Mouse (Mus musculus) kidney, embryonic 15.5 days (tissue): ENCODE data around the gene Slc35a5. TPM values are rescaled to one million over a fixed set of nuclear protein-coding genes. Genes with fewer than 3 reads are reported as not detected.

Experiments
- polyA plus RNA-seq: library from polyadenylated mRNA; unstranded; fragments of >200 nt; fragmentation: Nextera tagmentation; extraction: Ambion mirVana; gene quantifications from 2 replicates; pipeline ENCODE4 v1.2.1, GENCODE M21; 2015

The Slc35a5 gene
- polyA plus RNA-seq, 1 experiment from 2014 or later, result 21.3 TPM

Other genes starting within 250 kb of the Slc35a5 start
- gene Cd200r3, start 215.0 kb downstream of the Slc35a5 start, polyA plus RNA-seq, result 0.22 and 0.29 TPM in 2 replicates
- 102 and 118 TPM in 2 replicates for gene Ccdc80, start 65.3 kb downstream of the Slc35a5 start, polyA plus RNA-seq
- gene Atg3, start 79 bp upstream of the Slc35a5 start, polyA plus RNA-seq, result 32.8 and 33.9 TPM in 2 replicates
- gene Btla, start 65.6 kb upstream of the Slc35a5 start, polyA plus RNA-seq, result 0.06 and 0.13 TPM in 2 replicates